Mouse (Mus musculus): ENCODE measurements around the gene Rnf135.
"Not testable (repeated sequence)": the region's sequence is repeated elsewhere in the genome, so short reads cannot be mapped to it uniquely, and the experiment has no call there.

Gene Rnf135

DNA sequence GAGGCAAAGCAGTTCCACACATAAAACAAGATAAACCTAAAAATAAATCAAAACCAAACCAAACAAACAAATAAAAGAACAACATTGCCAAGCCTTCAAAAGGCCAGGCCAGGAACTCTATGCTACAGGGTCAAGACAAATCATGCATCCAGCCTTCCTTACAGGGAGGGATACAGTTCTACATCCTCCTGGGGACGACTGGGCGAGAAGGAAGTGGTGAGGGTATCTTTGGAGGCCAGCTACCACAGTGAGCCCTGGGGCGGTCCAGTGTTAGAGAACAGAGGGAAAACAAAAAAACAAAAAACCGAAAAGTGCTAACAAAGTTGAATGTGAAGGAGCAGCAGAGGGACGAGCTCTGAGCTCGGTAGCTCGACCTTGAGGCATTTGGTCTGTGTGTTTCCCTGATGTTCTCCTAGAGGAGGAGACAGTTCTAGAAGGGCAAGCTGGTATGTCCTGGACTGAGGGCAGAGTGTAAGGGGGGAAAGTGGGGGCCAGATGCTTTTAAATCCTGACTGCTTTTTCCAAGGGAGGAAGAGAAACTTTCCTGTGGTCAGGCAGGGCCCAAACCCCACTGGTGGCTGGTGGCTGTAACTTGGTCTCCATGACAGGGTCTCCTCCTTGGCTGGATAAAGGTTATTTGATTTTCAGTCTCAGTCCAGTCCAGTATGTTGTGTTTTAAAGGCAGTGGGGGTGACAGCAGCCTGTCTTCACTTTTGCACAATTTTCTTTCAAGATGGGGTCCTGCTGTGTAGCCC is 20.1 kb upstream of the Rnf135 start:
- DNase-seq (ENCODE audit: low spot score) = no peak

- no peak for DNase-seq (ENCODE audit: low spot score)
Observed at GRCm38 (mm10) chr11:80164224-80164623, 19.4 kb upstream of the Rnf135 start.

DNA sequence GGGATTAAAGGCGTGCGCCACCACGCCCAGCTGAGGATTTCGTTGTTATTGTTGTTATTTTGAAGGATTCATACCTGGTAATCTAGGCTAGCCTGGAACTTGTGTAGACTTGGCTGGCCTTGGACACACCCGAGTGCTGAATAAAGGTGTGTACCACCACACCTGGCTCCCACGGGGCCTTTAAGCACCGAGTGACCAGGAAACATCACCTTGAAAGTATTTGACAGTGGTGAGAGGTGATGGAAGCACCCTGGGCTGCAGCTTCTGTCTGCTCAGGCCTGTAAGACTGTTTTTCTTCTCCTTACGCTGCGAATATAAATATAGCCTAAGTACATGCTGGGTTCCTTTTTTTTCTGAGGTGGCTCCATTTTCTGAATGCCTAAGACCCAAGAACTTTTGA is 15.5 kb upstream of the Rnf135 start:
- no peak for DNase-seq (ENCODE audit: low spot score)

DNA sequence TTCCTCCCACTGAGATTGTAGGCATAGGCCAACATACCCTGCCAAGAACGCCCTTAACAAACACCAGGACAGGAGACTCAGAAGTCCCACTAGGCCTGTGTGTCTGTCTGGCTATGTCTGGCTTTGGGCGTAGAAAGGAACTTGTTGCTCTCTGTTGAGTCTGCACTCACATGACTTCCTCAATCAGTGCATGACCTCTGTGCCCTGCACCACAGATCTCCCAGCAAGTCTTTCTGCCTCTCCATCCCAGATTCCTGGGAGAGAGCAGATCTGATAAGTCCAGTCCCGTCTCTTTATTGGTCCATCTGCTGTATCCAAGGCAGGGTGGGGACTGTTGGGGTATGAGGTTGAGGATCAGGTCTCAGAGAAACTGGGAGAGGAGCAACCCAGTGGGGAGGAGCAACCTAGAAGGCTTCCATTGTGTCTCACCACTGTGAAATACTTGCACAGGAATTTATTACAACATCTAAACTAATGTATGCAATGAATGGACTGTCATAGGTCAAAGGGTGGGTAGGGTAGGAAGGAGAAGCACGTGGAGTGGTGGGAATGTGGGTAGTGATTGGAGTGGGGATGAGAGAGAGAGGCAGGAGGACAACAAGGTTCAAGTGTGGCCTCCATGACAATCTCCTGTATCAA is 14.9 kb upstream of the Rnf135 start:
- no peak for DNase-seq (ENCODE audit: low spot score)

DNA sequence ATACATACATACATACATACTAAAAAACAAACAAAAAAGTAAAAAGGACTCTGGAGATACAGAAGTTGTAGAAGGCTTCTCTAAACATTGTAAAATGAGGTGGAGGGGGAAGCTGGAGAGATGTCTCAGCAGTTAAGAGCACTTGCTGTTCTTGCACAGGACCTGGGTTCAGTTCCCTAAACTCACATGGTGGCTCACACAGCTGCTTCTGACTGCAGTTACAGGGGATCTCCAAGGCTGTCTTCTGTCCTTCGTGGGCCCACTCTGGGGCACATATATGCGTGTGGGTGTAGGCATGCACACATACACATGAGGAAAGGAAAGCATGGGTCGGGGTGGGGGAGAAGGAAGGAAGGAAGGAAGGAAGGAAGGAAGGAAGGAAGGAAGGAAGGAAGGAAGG is 14.0 kb upstream of the Rnf135 start:
- no peak for DNase-seq (ENCODE audit: low spot score)

DNA sequence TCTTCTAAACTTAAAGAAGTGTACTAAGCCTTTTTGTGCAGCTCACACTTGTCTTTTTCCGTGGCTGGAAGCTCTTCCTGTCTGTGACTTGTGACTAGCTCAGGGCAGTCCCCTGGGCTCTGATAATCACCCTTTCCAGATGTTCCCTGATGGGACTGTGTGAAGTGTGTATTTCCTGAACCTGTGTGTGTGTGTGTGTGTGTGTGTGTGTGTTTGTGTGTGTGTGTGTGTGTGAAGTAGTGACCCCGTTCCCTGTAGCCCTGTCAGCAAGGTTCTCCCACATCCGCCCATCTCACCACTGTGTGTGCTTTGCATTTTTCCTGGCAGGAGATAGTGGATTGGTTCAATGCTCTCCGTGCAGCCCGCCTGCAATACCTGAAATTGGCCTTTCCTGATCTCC is 13.3 kb upstream of the Rnf135 start:
- no peak for DNase-seq (ENCODE audit: low spot score)

DNA sequence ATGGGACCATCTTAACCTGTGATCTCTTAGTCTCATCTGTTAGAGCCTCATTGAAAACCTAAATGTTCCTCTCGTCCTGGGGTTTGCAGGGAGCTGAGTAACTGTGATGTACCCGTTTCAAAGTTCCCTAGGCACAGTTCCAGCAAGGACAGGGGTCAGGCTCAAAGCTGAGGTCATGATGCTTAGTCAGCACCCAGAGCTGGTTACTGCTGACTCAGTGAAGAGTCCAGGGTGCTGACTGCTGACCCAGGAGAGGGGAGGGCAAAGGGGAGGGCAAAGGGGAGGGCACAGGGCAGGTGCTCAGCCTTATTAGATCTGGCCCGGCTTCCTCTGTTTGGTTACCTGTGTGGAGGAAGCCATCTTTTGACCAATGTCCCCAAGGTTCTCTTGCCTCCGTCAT is 11.8 kb upstream of the Rnf135 start:
- DNase-seq (ENCODE audit: low spot score) = no peak

DNA sequence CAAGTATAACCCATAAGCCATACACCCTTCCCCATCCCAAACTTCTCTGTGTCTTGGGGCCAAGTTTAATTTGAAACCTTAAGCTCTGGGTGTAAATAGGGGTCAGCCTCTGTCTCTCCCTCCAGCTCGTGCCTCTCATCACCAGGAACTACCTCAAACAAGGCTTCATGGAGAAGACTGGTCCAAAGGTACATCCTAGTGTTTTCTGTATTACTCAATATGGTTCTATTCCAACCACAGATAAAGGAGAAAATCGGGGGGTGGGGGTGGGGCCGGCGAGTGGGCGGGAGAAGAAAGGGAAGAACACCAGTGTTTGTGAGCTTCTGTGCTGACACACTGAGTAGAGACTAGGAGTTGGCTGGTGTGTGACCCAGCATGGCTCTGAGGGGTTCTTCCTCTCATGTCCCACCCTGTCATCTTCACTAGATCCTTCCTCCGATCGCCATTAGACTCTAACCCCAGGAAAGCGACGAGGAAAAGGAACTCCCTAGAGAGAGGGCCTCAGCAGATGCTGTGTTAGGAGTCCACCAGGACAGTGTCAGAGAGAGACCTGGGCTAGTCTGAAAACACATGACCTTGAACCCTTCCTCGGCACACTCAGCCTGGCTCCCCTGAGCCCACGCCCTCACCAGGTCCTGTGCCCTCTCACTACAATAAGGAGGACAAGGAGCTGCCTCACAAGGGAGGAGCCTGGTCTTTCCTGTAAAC is 9.5 kb upstream of the Rnf135 start:
- DNase-seq (ENCODE audit: low spot score) = no peak

- DNase-seq (ENCODE audit: low spot score) = no peak
Observed at GRCm38 (mm10) chr11:80176911-80177895, 6.4 kb upstream of the Rnf135 start.

DNA sequence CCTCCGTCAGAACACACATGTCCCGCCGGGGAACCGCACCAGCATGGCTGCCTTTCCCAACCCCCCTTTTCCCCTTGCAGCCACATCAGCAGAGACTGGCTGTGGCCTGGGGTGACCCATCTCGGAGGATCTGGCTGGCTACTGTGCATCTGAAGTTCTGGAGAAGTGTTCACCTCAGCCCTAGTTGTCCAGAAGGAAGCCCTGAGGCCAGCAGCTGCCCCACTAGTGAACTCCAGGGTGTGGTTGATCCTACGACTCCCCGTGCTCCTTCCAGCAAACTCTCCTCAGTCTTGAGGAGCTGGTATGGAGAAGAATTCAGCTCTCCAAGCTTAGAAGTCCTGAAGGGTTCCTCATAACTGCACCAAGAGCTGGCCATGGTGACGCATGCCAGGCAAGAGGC is 5.3 kb upstream of the Rnf135 start:
- no peak for DNase-seq (ENCODE audit: low spot score)

GRCm38 (mm10) chr11:80181021-80181749 is 2.5 kb upstream of the Rnf135 start:
- no peak for DNase-seq (ENCODE audit: low spot score)

GRCm38 (mm10) chr11:80183054-80183704 is 472 bp upstream of the Rnf135 start:
- not testable (repeated sequence) for DNase-seq (ENCODE audit: low spot score)

GRCm38 (mm10) chr11:80184531-80185071 is 950 bp downstream of the Rnf135 start:
- DNase-seq (ENCODE audit: low spot score) = no peak

- not testable (repeated sequence) for DNase-seq (ENCODE audit: low spot score)
Observed at GRCm38 (mm10) chr11:80185441-80185976, 1.9 kb downstream of the Rnf135 start.

- no peak for DNase-seq (ENCODE audit: low spot score)
Observed at GRCm38 (mm10) chr11:80190280-80190679, 6.6 kb downstream of the Rnf135 start.

DNA sequence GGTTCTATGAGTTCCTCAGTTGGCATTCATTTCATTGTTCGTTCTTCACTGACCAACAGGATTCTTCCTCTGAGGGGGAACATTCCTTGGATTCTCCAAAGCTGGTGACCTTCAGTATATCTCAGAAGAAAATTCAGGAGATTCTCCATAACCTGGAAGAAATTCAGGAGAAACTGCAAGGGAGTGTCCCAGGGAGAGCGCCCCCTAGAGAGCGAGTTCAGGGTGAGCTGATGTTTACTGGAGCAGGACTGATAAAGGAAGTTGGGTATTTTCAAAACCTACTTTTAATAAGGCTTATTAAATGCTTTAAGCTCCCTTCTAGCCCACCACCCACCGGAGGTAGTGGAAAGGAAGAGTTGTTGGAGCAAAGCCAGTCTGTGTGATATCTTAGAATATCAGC is 10.2 kb downstream of the Rnf135 start:
- DNase-seq (ENCODE audit: low spot score) = no peak

DNA sequence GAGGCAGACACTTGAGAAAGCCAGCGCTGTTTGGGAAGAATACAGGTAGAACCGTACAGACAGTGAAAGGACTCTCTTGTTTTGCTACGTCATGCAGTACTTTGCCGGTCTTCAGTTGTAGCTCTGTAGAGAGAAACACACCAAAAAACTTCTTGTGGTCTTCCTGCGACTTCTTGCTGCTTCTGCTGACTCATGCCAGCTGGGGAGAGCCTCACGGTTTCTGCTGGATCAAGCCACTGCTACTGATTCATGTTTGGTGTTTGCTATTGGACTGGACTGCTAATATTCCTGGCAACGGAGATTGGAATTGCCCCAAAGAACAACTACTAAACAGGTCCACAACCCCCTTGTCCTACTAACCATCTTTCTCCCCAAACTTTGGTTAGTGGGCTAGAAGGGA is 12.7 kb downstream of the Rnf135 start:
- no peak for DNase-seq (ENCODE audit: low spot score)

DNA sequence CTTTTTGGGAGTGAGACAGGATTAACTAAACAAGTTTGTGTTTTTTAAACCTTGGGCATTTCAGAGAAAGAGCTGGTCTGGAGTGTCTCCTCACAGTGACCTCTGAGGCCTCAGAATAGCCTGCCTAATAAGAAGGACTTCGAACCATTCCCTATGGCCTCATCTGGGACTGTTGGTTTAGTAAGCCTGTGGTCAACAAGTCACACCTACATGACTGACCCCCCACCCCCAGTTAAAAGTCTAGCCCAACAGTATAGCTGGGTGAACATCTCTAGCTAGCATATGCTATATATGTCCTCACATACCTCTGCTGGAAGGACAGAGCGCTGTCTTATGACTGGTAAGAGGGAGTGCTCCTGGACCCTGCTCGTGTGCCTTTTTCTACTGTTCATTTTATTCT is 15.7 kb downstream of the Rnf135 start:
- no peak for DNase-seq (ENCODE audit: low spot score)

- DNase-seq (ENCODE audit: low spot score) = no peak
Observed at GRCm38 (mm10) chr11:80199773-80200172, 16.1 kb downstream of the Rnf135 start.

GRCm38 (mm10) chr11:80200326-80200725 is 16.7 kb downstream of the Rnf135 start:
- DNase-seq (ENCODE audit: low spot score) = no peak
